Mouse (Mus musculus) heart, adult 2 months (tissue): Measurements from ENCODE around the gene Tmem204.

Experiments
- CTCF ChIP-seq: fragments of 200-600 bp; IDR thresholded peaks from 2 replicates; pipeline ENCODE4 v1.8.1; 2022; ENCODE audit warnings: antibody characterized with exemption, mild to moderate bottlenecking, moderate library complexity
- EP300 ChIP-seq: fragments of 200-500 bp; IDR thresholded peaks from 2 replicates; pipeline ENCODE4 v1.6.1; 2011; ENCODE audit warnings: low read depth, low read length, control low read depth; ENCODE audit not compliant: insufficient read depth
- POLR2A ChIP-seq: fragments of 200-500 bp; IDR thresholded peaks from 2 replicates; pipeline ENCODE4 v1.6.1; 2011; ENCODE audit warnings: mild to moderate bottlenecking, low read depth, low read length, control low read depth; ENCODE audit not compliant: insufficient read depth

DNA sequence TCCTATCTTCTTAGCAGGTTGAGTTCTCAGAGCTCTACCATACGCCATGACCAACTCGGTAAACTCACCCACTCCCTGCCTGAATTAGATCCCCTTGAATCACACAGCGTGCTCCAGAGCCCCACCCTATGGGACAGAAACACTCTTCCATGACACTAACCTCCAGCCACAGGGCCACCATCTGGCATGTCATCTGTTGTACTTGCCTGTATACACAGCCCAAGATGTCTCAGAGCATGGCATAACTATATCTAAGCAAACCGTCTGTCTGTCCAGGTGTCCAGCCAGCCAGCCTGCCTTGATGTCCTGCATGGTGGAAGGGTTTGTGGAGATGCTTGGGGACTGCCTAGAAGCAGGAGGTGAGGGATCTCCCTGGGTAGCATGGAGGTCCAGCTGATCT, 6.5 kb downstream of the Tmem204 start:
- TF ChIP-seq CTCF (no peak), POLR2A (no peak), EP300 (no peak)
